Mouse (Mus musculus) lung, postnatal 25 days (tissue): ENCODE results near the gene Zcchc2.

Source experiments
- DNase-seq: peaks from one replicate; pipeline ENCODE4 v3.0.0; 2022; ENCODE audit warnings: low spot score

Zcchc2 gene

DNA sequence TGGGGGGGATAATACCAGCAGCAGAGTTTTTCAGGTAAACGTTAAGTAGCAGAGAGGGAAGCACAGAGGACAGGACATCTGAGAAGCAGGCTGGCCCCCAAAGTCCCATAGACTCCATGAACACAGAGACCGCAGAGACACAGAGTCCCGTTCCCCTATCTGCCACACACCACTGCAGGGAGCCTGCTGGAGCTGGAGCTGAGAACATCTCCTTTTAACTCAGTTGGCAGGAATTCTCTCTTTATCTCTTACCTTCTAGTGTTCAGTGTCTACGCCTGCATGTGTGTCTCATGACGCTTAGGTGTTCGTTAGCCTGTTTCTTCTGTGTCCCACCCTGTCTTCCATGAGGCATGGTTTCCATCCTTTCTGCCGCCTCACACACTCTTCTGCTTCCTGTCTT lies 83.0 kb downstream of the Zcchc2 start:
- DNase-seq, result no peak

DNA sequence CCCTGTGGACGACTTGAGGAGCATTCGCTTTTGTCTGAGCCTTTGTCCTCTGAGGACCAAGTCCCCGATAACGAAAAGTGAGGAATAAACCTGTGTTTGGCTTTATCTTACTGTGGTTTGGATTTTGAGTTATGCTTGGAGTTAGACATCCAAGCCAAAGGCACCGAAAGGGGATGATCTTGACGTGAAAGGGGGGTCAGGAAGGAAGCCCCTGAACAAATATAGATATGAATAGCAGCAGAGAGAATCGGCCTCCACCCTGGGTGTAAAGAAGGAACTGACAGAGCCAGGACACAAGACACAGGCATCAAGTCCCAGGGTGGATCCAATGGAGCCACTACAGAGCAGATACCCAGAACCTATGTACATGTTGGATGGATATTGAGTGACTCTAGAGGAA lies 83.9 kb downstream of the Zcchc2 start:
- DNase-seq, result peak; percentile 44

DNA sequence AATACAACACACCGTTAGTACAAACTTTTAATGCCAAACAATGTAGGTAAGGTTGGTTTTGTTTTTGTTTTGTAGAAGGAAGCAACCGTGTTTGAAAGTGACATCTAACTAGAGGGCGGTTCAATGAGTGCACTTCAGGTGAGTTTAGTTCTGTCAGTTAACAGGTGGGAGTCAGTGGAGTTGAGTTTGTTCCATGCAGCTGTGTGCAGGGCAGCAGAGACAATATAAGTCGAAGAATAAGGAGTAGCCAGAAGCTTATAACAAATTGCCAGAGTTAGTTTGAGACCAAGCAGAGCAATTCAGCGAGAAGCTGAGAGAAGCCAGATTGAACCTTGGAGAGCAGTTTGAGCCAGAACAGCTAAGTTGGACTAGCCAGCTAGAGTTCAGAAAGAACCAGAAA lies 84.5 kb downstream of the Zcchc2 start:
- no peak for DNase-seq

DNA sequence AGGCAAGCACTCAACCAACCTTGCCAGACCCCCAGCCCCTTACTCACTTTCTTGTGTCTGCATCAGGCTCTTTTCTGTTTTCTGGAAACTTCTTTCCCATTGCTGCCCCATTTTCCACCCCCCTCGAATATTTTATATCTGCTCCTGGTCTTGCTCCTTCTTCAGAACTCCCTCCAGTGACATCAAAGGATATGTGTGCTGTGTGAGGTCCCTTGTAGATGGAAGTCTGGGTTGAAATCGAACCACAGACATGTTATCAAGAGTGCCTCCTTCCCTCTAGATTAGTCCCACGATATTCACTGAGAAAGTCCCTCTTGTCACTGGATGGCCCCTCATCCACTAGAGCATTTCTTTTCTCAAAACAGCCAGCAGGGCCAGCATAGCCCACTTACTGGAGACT lies 86.4 kb downstream of the Zcchc2 start:
- DNase-seq, result no peak

DNA sequence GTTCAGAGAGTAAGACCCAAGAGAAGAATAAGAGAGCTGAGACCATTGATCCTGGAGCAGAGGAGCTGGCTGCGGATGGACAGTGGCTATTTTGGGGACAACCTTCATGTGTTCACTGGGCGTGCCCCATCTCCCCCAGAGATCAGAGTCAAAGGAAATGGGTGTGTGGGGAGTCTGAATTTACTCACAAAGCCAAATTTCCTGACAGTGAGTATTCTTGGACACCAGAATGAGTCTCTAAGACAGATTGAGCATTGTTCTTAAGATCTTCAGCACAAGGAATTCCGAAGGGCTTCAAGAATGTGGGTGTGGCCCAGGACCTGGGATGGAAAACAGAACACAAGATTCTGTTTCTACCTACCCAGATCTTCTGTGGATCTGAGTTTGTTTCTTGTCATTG lies 87.0 kb downstream of the Zcchc2 start:
- DNase-seq, result peak; percentile 65
